Mouse (Mus musculus) thymus, adult 2 months (tissue): ENCODE results near the gene Myo18b.

Experiments used
- CTCF ChIP-seq: fragments of 200-500 bp; IDR thresholded peaks from 2 replicates; pipeline ENCODE4 v1.5.1; 2012; ENCODE audit warnings: mild to moderate bottlenecking, control low read depth, low read length, moderate library complexity, borderline replicate concordance; ENCODE audit not compliant: control insufficient read depth, poor library complexity, insufficient read depth; ENCODE audit errors: extremely low read depth
- POLR2A ChIP-seq: fragments of 200-500 bp; IDR thresholded peaks from 2 replicates; pipeline ENCODE4 v1.6.1; 2012; ENCODE audit warnings: mild to moderate bottlenecking, low read length, control low read depth, moderate library complexity; ENCODE audit not compliant: control insufficient read depth, poor library complexity, insufficient read depth; ENCODE audit errors: extremely low read depth

DNA sequence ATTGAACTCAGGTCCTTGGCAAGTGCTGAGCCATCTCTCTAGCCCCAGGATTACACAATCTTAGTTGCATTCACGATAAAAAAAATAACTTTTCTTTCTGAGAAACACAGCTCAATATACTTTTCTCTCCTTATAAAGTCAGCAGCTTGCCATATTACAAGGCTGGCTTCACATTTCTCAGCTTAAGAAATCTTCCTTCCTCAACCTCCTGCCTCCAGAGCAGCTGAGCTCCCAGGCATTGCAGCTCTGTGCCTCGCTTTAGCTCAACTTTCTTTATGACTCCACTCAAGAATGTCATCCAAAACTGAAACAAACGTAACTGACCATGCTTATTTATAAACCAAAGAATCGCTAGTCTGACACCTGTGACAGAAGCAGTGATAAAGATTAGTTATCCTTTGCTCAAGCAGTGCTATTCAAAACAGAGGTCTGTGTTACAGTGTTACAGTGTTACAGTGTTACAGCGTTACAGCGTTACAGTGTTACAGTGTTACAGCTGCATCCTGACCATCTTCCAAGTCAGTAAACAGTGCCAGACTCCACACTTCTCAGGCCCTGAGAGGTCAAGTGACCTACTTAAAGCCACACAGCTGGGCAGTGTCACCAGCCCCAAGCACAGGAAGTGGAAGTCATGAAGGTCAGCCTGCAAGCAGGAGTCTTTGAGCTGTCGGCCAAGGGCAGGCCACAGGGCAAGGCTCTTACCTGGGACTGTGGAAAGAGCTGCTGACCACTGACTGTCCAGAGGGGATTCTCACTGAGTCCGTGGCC is 181.3 kb downstream of the Myo18b start:
- no peak for TF ChIP-seq POLR2A
- no peak for TF ChIP-seq CTCF
